Mouse (Mus musculus) erythroblast, embryonic 14.5 days (primary cell): ENCODE measurements around the gene Palm3. TPM values are rescaled to one million over a fixed set of nuclear protein-coding genes. Genes with fewer than 3 reads are reported as not detected.
A peak's percentile ranks its signal among the peaks of the same experiment; 100 is the strongest.

Source experiments
- H3K27me3 ChIP-seq: 2 replicates; pipeline ENCODE4 v1.6.1; 2012; ENCODE audit warnings: inconsistent platforms; ENCODE audit not compliant: control insufficient read depth
- H3K36me3 ChIP-seq: 2 replicates; pipeline ENCODE4 v1.6.1; 2012; ENCODE audit warnings: mild to moderate bottlenecking, inconsistent platforms; ENCODE audit not compliant: control insufficient read depth
- H3K4me1 ChIP-seq: 2 replicates; pipeline ENCODE4 v1.6.1; 2012; ENCODE audit warnings: inconsistent platforms; ENCODE audit not compliant: control insufficient read depth
- H3K4me3 ChIP-seq: replicated peaks from 2 replicates; pipeline ENCODE3; 2012; ENCODE audit warnings: moderate library complexity, mild to moderate bottlenecking, inconsistent platforms
- H3K9me3 ChIP-seq: 2 replicates; pipeline ENCODE4 v1.6.1; 2012; ENCODE audit warnings: low read length, inconsistent platforms, mixed read lengths; ENCODE audit not compliant: control insufficient read depth
- GATA1 ChIP-seq: IDR thresholded peaks from 2 replicates; pipeline ENCODE4 v1.6.1; 2012; ENCODE audit warnings: low read length, inconsistent platforms, mixed read lengths
- TAL1 ChIP-seq: IDR thresholded peaks from 3 replicates; pipeline ENCODE4 v1.6.1; 2012; ENCODE audit warnings: low read length, inconsistent platforms, mixed read lengths
- polyA plus RNA-seq: library from polyadenylated mRNA; stranded (reverse); fragments of >175 nt; gene quantifications from 2 replicates; pipeline ENCODE4 v1.2.3, GENCODE M21; 2012

Gene Palm3
- polyA plus RNA-seq, 1 experiment: not detected

DNA sequence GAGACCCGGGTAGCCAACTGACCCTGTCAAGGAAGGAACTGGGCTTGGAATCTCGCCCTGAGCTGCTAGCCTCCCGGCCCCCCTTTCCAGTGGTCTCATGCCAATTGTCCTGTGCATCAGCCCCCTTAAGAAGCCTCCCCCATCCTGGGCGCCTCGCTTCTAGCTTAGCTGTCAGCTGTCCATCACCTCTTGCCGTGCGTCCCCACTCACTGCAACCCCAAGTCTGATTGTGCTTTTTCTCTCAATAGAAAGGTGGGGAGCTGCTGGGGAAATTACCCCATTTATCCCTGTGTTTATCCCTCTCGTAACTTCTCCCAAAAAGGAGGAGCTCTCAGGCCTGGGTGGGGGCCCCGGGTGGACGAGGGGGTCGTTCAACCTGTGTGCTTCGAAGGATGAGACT is 25.3 kb upstream of the Palm3 start:
- no peaks in the 10 kb centered on the region for H3K27me3 ChIP-seq
- TF ChIP-seq GATA1 (no peak), TAL1 (no peak)
- H3K36me3 ChIP-seq: peaks cover 60% of the 10 kb centered on the region
- peak overlapping the region; percentile 91 for H3K4me3 ChIP-seq
- H3K9me3 ChIP-seq: no peaks in the 10 kb centered on the region
- H3K4me1 ChIP-seq: peaks cover 71% of the 10 kb centered on the region

DNA sequence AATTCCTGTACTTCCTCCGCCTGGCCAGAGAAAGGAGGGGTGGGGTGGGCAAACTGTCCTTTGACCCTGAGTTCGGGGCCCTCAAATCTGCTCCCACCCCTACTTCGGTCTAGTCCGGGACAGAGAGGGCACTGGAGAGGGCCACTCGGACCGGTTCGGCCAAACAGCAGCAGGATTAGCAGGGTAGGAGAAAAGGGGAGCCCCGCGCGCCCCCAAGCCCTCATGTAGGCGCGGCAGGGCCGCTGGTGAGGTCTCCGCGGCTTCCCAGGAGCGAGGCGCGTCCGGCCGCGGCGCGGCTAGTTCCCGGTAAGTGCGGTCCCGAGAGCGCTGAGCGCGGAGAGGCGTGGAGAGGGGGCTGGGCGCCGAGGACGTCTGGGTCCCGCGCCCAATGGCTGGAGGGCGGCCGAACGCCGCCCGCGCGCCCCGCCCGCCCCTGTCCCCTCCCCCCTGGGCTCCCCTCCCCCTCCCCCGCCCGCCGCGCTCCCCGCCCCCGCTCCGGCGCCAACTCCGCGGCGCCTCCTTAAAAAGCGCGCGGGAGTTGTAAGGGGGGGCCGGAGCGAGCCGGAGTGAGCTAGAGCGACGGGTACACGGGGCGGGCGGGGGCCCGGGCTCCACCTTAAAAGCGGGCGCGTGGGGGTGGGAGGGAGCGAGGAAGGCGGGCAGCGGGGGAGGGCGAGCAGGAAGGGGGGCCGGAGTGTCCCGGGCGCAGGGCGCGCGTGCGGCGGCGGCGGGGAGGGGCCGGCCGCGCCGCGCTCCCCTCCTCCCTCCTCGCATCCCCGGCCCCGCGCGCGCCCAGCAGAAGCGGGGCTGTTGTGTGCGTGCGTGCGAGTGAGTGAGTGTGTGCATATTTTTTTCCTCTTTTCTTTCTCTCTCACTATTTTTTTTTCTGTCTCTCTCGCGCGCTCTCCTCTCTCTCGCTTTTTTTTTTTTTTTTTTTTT is 24.4 kb upstream of the Palm3 start:
- H3K27me3 ChIP-seq: no peaks in the 10 kb centered on the region
- peak overlapping the region; percentile 91 for H3K4me3 ChIP-seq
- TF ChIP-seq GATA1 (no peak), TAL1 (no peak)
- peaks cover 71% of the 10 kb centered on the region for H3K4me1 ChIP-seq
- peaks cover 4% of the 10 kb centered on the region; the same call in 1 of the 2 replicates for H3K9me3 ChIP-seq
- peaks cover 60% of the 10 kb centered on the region for H3K36me3 ChIP-seq

- TF ChIP-seq GATA1: no peak
- peaks cover 64% of the 10 kb centered on the region for H3K4me1 ChIP-seq
- no peaks in the 10 kb centered on the region for H3K27me3 ChIP-seq
- H3K36me3 ChIP-seq: peaks cover 64% of the 10 kb centered on the region
- H3K9me3 ChIP-seq: peaks cover 4% of the 10 kb centered on the region; the same call in 1 of the 2 replicates
- H3K4me3 ChIP-seq: peak within 1 kb of the TSS; percentile 91
Observed at GRCm38 (mm10) chr8:83997511-83998141, 23.6 kb upstream of the Palm3 start, which contains the start of gene Samd1. Gene Samd1, plus strand, starts transcription at chr8:83997672.

GRCm38 (mm10) chr8:83998231-83999056 is 22.8 kb upstream of the Palm3 start:
- H3K9me3 ChIP-seq: peaks cover 4% of the 10 kb centered on the region; the same call in 1 of the 2 replicates
- H3K4me3 ChIP-seq: peak overlapping the region; percentile 91
- peaks cover 70% of the 10 kb centered on the region for H3K36me3 ChIP-seq
- TF ChIP-seq GATA1 (no peak), TAL1 (no peak)
- H3K4me1 ChIP-seq: peaks cover 64% of the 10 kb centered on the region
- H3K27me3 ChIP-seq: no peaks in the 10 kb centered on the region

DNA sequence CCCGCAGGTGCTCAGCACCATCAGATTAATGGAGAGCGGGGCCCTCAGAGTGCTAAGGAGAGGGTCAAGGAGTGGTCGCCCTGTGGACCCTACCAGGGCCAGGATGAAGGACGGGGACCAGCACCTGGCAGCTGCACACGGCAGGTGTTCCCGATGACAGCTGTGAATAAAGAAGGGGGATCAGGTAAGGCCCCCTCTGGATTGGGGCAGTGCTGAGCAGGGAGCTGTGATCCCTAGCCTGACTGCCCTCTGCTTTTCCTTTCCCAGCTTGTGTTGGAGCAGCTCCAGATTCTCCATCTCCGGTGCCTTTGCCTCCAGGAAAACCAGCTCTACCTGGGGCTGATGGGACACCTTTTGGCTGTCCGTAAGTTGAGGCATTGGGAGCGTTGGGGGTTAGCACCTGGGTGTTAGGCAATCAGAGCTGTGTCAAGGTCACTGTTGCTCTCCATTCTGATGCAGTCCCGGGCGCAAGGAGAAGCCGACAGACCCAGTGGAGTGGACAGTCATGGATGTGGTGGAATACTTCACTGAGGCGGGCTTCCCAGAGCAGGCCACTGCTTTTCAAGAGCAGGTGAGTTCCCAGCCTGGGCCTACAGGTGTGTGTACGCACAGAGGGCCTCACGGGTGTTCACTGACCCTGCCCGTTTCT is 22.1 kb upstream of the Palm3 start:
- Histone ChIP-seq H3K4me1 (peaks cover 65% of the 10 kb centered on the region), H3K36me3 (peaks cover 73% of the 10 kb centered on the region), H3K27me3 (no peaks in the 10 kb centered on the region), H3K9me3 (peaks cover 4% of the 10 kb centered on the region; the same call in 1 of the 2 replicates), H3K4me3 (peak overlapping the region; percentile 91)
- TF ChIP-seq TAL1 (no peak), GATA1 (no peak)

GRCm38 (mm10) chr8:83999825-84000224 is 21.4 kb upstream of the Palm3 start:
- Histone ChIP-seq H3K27me3 (no peaks in the 10 kb centered on the region), H3K4me3 (peak overlapping the region; percentile 91), H3K4me1 (peaks cover 68% of the 10 kb centered on the region), H3K36me3 (peaks cover 69% of the 10 kb centered on the region), H3K9me3 (peaks cover 4% of the 10 kb centered on the region; the same call in 1 of the 2 replicates)
- no peak for TF ChIP-seq GATA1
- TF ChIP-seq TAL1: no peak

- TF ChIP-seq GATA1: no peak
- TF ChIP-seq TAL1: no peak
- peaks cover 4% of the 10 kb centered on the region; the same call in 1 of the 2 replicates for H3K9me3 ChIP-seq
- peaks cover 61% of the 10 kb centered on the region for H3K4me1 ChIP-seq
- peaks cover 61% of the 10 kb centered on the region for H3K36me3 ChIP-seq
- no peaks in the 10 kb centered on the region for H3K27me3 ChIP-seq
- H3K4me3 ChIP-seq: no peak within 1 kb of the TSS
Observed at GRCm38 (mm10) chr8:84001281-84002000, 19.8 kb upstream of the Palm3 start, which contains the start of gene 1700067K01Rik. Gene 1700067K01Rik, plus strand, starts transcription at chr8:84001502.
